Mouse (Mus musculus) erythroblast, embryonic 14.5 days (primary cell): ENCODE measurements at regions not wholly inside any gene's neighbourhood (a gene's known extent, or its start where the extent isn't known, plus 50 kb on each side); places are given as distances from the start of the nearest gene placed in this dataset.

Experiments used
- GATA1 ChIP-seq: IDR thresholded peaks from 2 replicates; pipeline ENCODE4 v1.6.1; 2012; ENCODE audit warnings: low read length, inconsistent platforms, mixed read lengths
- TAL1 ChIP-seq: IDR thresholded peaks from 3 replicates; pipeline ENCODE4 v1.6.1; 2012; ENCODE audit warnings: low read length, inconsistent platforms, mixed read lengths

DNA sequence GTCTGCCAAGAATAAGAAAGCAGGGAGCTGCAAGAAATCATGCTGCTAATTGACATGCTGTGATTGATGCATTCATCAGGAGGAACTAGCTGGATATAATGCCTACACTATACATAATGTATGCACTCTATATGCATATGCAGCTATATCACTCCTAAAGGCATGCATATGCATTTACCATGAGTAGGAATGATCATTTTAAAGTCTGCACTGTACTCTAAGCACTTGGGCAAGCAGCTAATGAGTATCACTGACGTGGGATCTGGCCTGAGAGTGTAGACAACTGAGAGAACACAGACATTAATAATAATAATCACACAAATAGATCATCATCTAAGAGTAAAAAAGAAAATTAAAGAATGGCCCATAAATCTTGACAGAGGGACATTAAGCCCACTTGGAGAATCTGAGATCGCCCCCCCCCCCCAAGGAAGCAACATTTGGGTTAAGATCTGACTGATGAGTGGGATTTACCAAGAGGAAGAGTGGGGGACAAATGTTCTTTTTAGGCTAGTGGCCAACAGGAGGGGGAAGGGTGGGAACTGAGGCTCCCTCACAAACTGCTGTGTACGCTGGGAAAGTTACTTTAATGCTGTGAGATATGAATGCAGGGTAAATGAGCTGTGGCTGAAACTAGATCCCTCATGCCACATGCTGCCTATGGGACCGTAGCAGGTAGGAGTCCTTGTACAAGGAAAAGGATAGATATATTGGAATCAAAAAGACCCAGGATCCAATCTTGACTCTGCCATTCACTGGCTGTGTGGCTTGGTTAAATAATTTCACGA, 155.0 kb downstream of the Gsdmc2 start:
- no peak for TF ChIP-seq TAL1
- no peak for TF ChIP-seq GATA1
